Mouse (Mus musculus): ENCODE measurements around the gene Ap1s2. TPM values are rescaled to one million over a fixed set of nuclear protein-coding genes. Genes with fewer than 3 reads are reported as not detected.
A peak's percentile ranks its signal among the peaks of the same experiment; 100 is the strongest.

The Ap1s2 gene
- polyA plus RNA-seq, 1 experiment from 2014 or later, result 30.7 TPM

GRCm38 (mm10) chrX:163908003-163908336, 847 bp upstream of the Ap1s2 start:
- Histone ChIP-seq H3K4me1 (no peaks in the 10 kb centered on the region), H3K4me3 (replicated peaks) (peak overlapping the region; percentile 63), H3K9ac (no peak overlapping the region), H3K4me2 (replicated peaks) (peak overlapping the region; percentile 46), H3K27me3 (no peaks in the 10 kb centered on the region), H3K36me3 (no peaks in the 10 kb centered on the region), H3K27ac (replicated peaks) (peak overlapping the region; percentile 88), H3K9me3 (replicated peaks) (no peaks in the 10 kb centered on the region)
- 24% methylated on average over 8 of the region's 8 CpGs for WGBS
- ATAC-seq (ENCODE audit: insufficient number of reproducible peaks, low FRiP score, low TSS enrichment, low read depth), result no peak

GRCm38 (mm10) chrX:163909381-163909780, 564 bp downstream of the Ap1s2 start:
- H3K9me3 ChIP-seq (replicated peaks), result no peaks in the 10 kb centered on the region
- WGBS, result 13% methylated on average over 32 of the region's 34 CpGs
- H3K27ac ChIP-seq (replicated peaks), result peak overlapping the region; percentile 78
- H3K4me1 ChIP-seq, result no peaks in the 10 kb centered on the region
- H3K27me3 ChIP-seq, result no peaks in the 10 kb centered on the region
- 0 out of 2 replicates have a peak, but pooled peaks have one; percentile 15 for ATAC-seq (ENCODE audit: insufficient number of reproducible peaks, low FRiP score, low TSS enrichment, low read depth)
- no peaks in the 10 kb centered on the region for H3K36me3 ChIP-seq
- peak overlapping the region; percentile 34 for H3K9ac ChIP-seq
- H3K4me2 ChIP-seq (replicated peaks), result peak overlapping the region; percentile 51
- peak overlapping the region; percentile 63 for H3K4me3 ChIP-seq (replicated peaks)

- ATAC-seq (ENCODE audit: insufficient number of reproducible peaks, low FRiP score, low TSS enrichment, low read depth), result no peak
- Histone ChIP-seq H3K27me3 (no peaks in the 10 kb centered on the region), H3K27ac (replicated peaks) (no peak overlapping the region), H3K4me2 (replicated peaks) (no peak overlapping the region), H3K36me3 (no peaks in the 10 kb centered on the region), H3K9me3 (replicated peaks) (no peaks in the 10 kb centered on the region), H3K4me3 (replicated peaks) (no peak overlapping the region), H3K9ac (no peak overlapping the region), H3K4me1 (no peaks in the 10 kb centered on the region)
Measured at GRCm38 (mm10) chrX:163912791-163913190, 4.0 kb downstream of the Ap1s2 start.

GRCm38 (mm10) chrX:163929550-163929949, 20.7 kb downstream of the Ap1s2 start:
- Histone ChIP-seq H3K4me2 (replicated peaks) (no peak overlapping the region), H3K4me1 (no peaks in the 10 kb centered on the region), H3K9ac (no peak overlapping the region), H3K27ac (replicated peaks) (no peak overlapping the region), H3K9me3 (replicated peaks) (no peaks in the 10 kb centered on the region), H3K4me3 (replicated peaks) (no peak overlapping the region), H3K27me3 (no peaks in the 10 kb centered on the region; the same call in 1 of the 2 replicates), H3K36me3 (no peaks in the 10 kb centered on the region)
- ATAC-seq (ENCODE audit: insufficient number of reproducible peaks, low FRiP score, low TSS enrichment, low read depth), result no peak

- H3K9me3 ChIP-seq (replicated peaks), result no peaks in the 10 kb centered on the region
- no peak overlapping the region for H3K4me2 ChIP-seq (replicated peaks)
- no peak overlapping the region for H3K27ac ChIP-seq (replicated peaks)
- H3K4me3 ChIP-seq (replicated peaks), result no peak overlapping the region
- H3K9ac ChIP-seq, result no peak overlapping the region
- WGBS, result 77% methylated on average over 8 of the region's 8 CpGs
- no peak for ATAC-seq (ENCODE audit: insufficient number of reproducible peaks, low FRiP score, low TSS enrichment, low read depth)
- no peaks in the 10 kb centered on the region for H3K4me1 ChIP-seq
- H3K36me3 ChIP-seq, result peaks cover 4% of the 10 kb centered on the region; the same call in 1 of the 2 replicates
- H3K27me3 ChIP-seq, result no peaks in the 10 kb centered on the region; the same call in 1 of the 2 replicates
Measured at GRCm38 (mm10) chrX:163934731-163935130, 25.9 kb downstream of the Ap1s2 start.

DNA sequence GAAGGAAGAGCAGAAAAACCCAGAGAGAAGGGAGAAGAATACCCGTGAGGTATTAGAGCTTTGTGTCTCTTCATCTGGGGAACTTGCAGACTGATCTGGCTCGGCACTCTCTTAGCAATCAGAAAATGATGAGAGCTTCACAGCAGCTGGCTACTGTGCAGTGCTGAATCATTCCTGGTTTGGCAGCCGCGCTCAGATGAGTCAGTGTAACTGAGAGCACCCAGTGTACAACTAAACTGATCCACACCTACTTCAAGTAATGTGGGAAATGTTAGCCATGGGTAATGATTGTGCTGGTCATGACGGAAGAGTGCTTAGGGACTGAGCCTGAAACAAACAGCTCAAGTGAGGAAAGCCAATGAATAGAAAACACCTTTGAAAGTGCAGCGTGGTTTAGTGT, 29.8 kb downstream of the Ap1s2 start:
- H3K4me3 ChIP-seq (replicated peaks), result no peak overlapping the region
- no peak overlapping the region for H3K27ac ChIP-seq (replicated peaks)
- H3K27me3 ChIP-seq, result no peaks in the 10 kb centered on the region
- H3K36me3 ChIP-seq, result peaks cover 8% of the 10 kb centered on the region; the same call in 1 of the 2 replicates
- H3K9me3 ChIP-seq (replicated peaks), result no peaks in the 10 kb centered on the region
- H3K9ac ChIP-seq, result no peak overlapping the region
- ATAC-seq (ENCODE audit: insufficient number of reproducible peaks, low FRiP score, low TSS enrichment, low read depth), result no peak
- WGBS, result 85% methylated on average over 6 of the region's 6 CpGs
- no peaks in the 10 kb centered on the region for H3K4me1 ChIP-seq
- H3K4me2 ChIP-seq (replicated peaks), result no peak overlapping the region

DNA sequence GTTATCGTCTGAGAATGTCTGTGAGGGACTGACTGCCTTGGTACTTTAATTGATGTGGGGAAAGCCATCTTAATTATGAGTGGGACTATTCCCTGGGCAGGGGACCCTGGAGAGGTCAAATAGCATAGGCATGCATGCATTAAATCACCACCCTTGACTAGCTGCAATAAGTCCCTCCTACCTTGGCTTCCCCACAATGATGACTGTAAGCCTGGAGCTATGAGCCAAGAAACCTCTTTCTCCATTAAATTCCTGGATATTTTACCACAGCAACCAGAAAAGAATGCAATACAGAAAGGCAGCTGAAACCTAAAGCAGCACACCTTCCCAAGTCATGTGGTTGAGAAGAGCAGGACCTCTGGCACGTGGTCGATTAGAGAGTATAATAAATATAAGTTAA, 35.6 kb downstream of the Ap1s2 start:
- Histone ChIP-seq H3K36me3 (0 out of 2 replicates have a peak, but pooled peaks cover 17% of the 10 kb centered on the region), H3K4me1 (no peaks in the 10 kb centered on the region), H3K9ac (no peak overlapping the region), H3K27ac (replicated peaks) (no peak overlapping the region), H3K27me3 (no peaks in the 10 kb centered on the region), H3K9me3 (replicated peaks) (no peaks in the 10 kb centered on the region), H3K4me3 (replicated peaks) (no peak overlapping the region), H3K4me2 (replicated peaks) (no peak overlapping the region)
- no peak for ATAC-seq (ENCODE audit: insufficient number of reproducible peaks, low FRiP score, low TSS enrichment, low read depth)
- WGBS, result 88% methylated on average over 3 of the region's 3 CpGs

DNA sequence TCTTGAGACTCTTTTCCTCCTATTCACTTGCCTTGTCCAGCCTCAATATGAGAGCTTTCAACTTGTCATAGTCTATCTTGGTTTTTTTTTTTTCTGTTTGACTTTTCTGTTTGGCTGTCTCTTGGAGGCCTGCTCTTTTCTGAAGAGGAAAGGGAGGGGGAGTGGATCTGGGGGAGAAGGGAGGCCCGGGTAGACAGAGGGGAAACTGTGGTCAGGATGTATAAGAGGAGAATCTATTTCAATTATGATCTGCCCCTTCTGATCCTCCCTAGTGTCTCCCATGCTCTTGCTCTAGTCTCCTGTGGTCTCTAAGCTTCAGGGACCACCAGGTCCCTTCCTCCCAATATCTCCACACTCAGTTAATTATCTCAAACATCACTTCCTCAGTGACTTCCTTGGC, 42.8 kb downstream of the Ap1s2 start:
- H3K4me1 ChIP-seq, result no peaks in the 10 kb centered on the region
- H3K9ac ChIP-seq, result no peak overlapping the region
- 38% methylated on average over 1 of the region's 1 CpGs for WGBS
- H3K4me2 ChIP-seq (replicated peaks), result no peak overlapping the region
- ATAC-seq (ENCODE audit: insufficient number of reproducible peaks, low FRiP score, low TSS enrichment, low read depth), result no peak
- H3K4me3 ChIP-seq (replicated peaks), result no peak overlapping the region
- H3K27ac ChIP-seq (replicated peaks), result no peak overlapping the region
- H3K27me3 ChIP-seq, result no peaks in the 10 kb centered on the region
- no peaks in the 10 kb centered on the region for H3K9me3 ChIP-seq (replicated peaks)
- 0 out of 2 replicates have a peak, but pooled peaks cover 17% of the 10 kb centered on the region for H3K36me3 ChIP-seq

DNA sequence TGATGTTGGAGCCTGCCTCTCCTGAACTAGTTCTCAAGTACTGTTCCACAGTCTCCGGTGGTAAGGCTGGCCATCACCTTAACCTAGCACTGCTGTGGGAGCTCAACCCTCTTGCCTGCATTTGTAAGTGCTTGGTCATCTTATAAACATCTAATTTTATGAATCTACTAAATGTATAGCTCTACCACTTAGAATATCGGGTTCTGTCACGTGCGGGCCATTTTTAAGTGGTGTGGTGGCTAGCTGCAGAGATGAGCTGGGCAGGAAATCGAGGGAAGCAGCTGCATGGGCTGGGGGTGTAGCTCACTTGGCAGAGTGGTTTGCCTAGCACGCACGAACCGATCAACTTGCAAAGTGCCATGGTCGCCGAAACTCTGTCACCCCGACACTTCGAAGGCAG, 48.6 kb downstream of the Ap1s2 start:
- no peaks in the 10 kb centered on the region for H3K9me3 ChIP-seq (replicated peaks)

GRCm38 (mm10) chrX:163957803-163958466, 49.1 kb downstream of the Ap1s2 start:
- Histone ChIP-seq H3K9me3 (replicated peaks) (no peaks in the 10 kb centered on the region), H3K27me3 (no peaks in the 10 kb centered on the region), H3K4me1 (no peaks in the 10 kb centered on the region), H3K4me2 (replicated peaks) (peak overlapping the region; percentile 47), H3K9ac (peak overlapping the region; percentile 75), H3K36me3 (0 out of 2 replicates have a peak, but pooled peaks cover 2% of the 10 kb centered on the region), H3K27ac (replicated peaks) (peak overlapping the region; percentile 98), H3K4me3 (replicated peaks) (peak overlapping the region; percentile 68)
- 24% methylated on average over 43 of the region's 67 CpGs for WGBS
- ATAC-seq (ENCODE audit: insufficient number of reproducible peaks, low FRiP score, low TSS enrichment, low read depth), result peak; percentile 92

More for the DNA sequence above, 48.6 kb downstream of the Ap1s2 start:
- H3K4me2 ChIP-seq (replicated peaks), result peak overlapping the region; percentile 47
- H3K27me3 ChIP-seq, result no peaks in the 10 kb centered on the region
- 0 out of 2 replicates have a peak, but pooled peaks cover 2% of the 10 kb centered on the region for H3K36me3 ChIP-seq
- H3K4me3 ChIP-seq (replicated peaks), result peak overlapping the region; percentile 68
- no peak for ATAC-seq (ENCODE audit: insufficient number of reproducible peaks, low FRiP score, low TSS enrichment, low read depth)
- no peaks in the 10 kb centered on the region for H3K4me1 ChIP-seq
- 26% methylated on average over 12 of the region's 12 CpGs for WGBS
- H3K9ac ChIP-seq, result 0 out of 2 replicates have a peak overlapping the region, but pooled peaks have one; percentile 75
- H3K27ac ChIP-seq (replicated peaks), result peak overlapping the region; percentile 98

DNA sequence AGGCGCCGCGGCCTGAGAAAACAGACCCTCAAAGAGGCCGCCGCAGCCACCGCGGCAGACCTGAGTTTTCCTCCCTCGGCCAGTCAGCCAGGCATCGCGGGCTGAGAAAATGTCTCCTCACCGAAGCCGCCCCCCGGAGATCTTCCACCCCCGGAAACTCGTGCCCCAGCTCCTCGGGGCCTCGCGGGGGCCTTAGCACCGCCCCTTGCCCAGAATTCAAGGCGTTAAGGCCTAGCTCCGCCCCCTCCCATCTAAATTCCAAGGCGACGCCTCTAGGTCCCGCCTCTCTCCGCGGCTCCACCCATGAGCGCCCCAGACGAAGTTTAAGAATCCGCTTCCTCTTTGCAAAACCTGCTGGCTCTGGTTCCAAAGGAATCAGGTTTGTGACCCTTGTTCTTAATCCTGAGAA, 49.7 kb downstream of the Ap1s2 start, which contains the start of gene Zrsr2:
Zrsr2 (minus strand) TSS at position 195 of the 409 bp plus-strand sequence.
- Histone ChIP-seq H3K27me3 (no peaks in the 10 kb centered on the region), H3K9me3 (replicated peaks) (no peaks in the 10 kb centered on the region), H3K4me3 (replicated peaks) (peak within 1 kb of the TSS; percentile 68), H3K36me3 (0 out of 2 replicates have a peak, but pooled peaks cover 2% of the 10 kb centered on the region), H3K4me2 (replicated peaks) (peak within 1 kb of the TSS; percentile 47), H3K27ac (replicated peaks) (peak within 1 kb of the TSS; percentile 98), H3K9ac (peak within 1 kb of the TSS; percentile 75), H3K4me1 (no peaks in the 10 kb centered on the region)
- peak; percentile 95 for ATAC-seq (ENCODE audit: insufficient number of reproducible peaks, low FRiP score, low TSS enrichment, low read depth)
- 16% methylated on average over 27 of the region's 29 CpGs for WGBS

- 97% methylated on average over 1 of the region's 1 CpGs for WGBS
- Histone ChIP-seq H3K4me1 (no peaks in the 10 kb centered on the region), H3K36me3 (no peaks in the 10 kb centered on the region), H3K9ac (no peak overlapping the region), H3K4me2 (replicated peaks) (no peak overlapping the region), H3K27ac (replicated peaks) (no peak overlapping the region), H3K27me3 (no peaks in the 10 kb centered on the region), H3K4me3 (replicated peaks) (no peak overlapping the region), H3K9me3 (replicated peaks) (no peaks in the 10 kb centered on the region)
- ATAC-seq (ENCODE audit: insufficient number of reproducible peaks, low FRiP score, low TSS enrichment, low read depth), result no peak
Measured at GRCm38 (mm10) chrX:163981092-163981491, 72.3 kb downstream of the Ap1s2 start.

All from embryonic facial prominence, embryonic 15.5 days (tissue).